Mouse (Mus musculus): ENCODE results near the gene Slc9a2. TPM values are rescaled to one million over a fixed set of nuclear protein-coding genes. Genes with fewer than 3 reads are reported as not detected.

The Slc9a2 gene
- polyA plus RNA-seq, 1 experiment from 2014 or later: 0.11 TPM

- no peak overlapping the region for H3K4me3 ChIP-seq (ENCODE audit: low read depth, low read length)
- H3K27me3 ChIP-seq (replicated peaks; ENCODE audit: insufficient read depth, low read length): no peaks in the 10 kb centered on the region
- 57% methylated on average over 2 of the region's 2 CpGs for WGBS
- no peaks in the 10 kb centered on the region for H3K4me1 ChIP-seq (ENCODE audit: insufficient read depth, low read depth, low read length)
- H3K9ac ChIP-seq (replicated peaks; ENCODE audit: low read depth): no peak overlapping the region
- H3K27ac ChIP-seq (ENCODE audit: low read length): no peak overlapping the region
- no peak for DNase-seq (ENCODE audit: low spot score)
- H3K9me3 ChIP-seq (ENCODE audit: low read length): no peaks in the 10 kb centered on the region
- H3K4me2 ChIP-seq (replicated peaks; ENCODE audit: low read depth, low read length): no peak overlapping the region
- no peak for ATAC-seq
- TF ChIP-seq EP300 (IDR thresholded peaks at IDR 0.05) (no peak), CTCF (IDR thresholded peaks at IDR 0.05) (no peak)
- no peaks in the 10 kb centered on the region for H3K36me3 ChIP-seq (ENCODE audit: insufficient read depth, low read length)
Observed at GRCm38 (mm10) chr1:40740739-40741138, 60.4 kb downstream of the Slc9a2 start.

GRCm38 (mm10) chr1:40746089-40746488, 65.7 kb downstream of the Slc9a2 start:
- no peaks in the 10 kb centered on the region for H3K36me3 ChIP-seq (ENCODE audit: insufficient read depth, low read length)
- no peaks in the 10 kb centered on the region for H3K27me3 ChIP-seq (replicated peaks; ENCODE audit: insufficient read depth, low read length)
- ATAC-seq (no peak), DNase-seq (ENCODE audit: low spot score) (no peak)
- 64% methylated on average over 5 of the region's 5 CpGs for WGBS
- no peaks in the 10 kb centered on the region for H3K9me3 ChIP-seq (ENCODE audit: low read length)
- H3K4me2 ChIP-seq (replicated peaks; ENCODE audit: low read depth, low read length): no peak overlapping the region
- H3K4me3 ChIP-seq (ENCODE audit: low read depth, low read length): no peak overlapping the region
- no peak overlapping the region for H3K9ac ChIP-seq (replicated peaks; ENCODE audit: low read depth)
- TF ChIP-seq EP300 (IDR thresholded peaks at IDR 0.05) (no peak), CTCF (IDR thresholded peaks at IDR 0.05) (no peak)
- H3K4me1 ChIP-seq (ENCODE audit: insufficient read depth, low read depth, low read length): no peaks in the 10 kb centered on the region
- no peak overlapping the region for H3K27ac ChIP-seq (ENCODE audit: low read length)

GRCm38 (mm10) chr1:40759751-40760445, 79.5 kb downstream of the Slc9a2 start:
- no peaks in the 10 kb centered on the region for H3K9me3 ChIP-seq (ENCODE audit: low read length)
- no peak for DNase-seq (ENCODE audit: low spot score)
- TF ChIP-seq EP300 (IDR thresholded peaks at IDR 0.05) (no peak), CTCF (IDR thresholded peaks at IDR 0.05) (no peak)
- no peak overlapping the region for H3K9ac ChIP-seq (replicated peaks; ENCODE audit: low read depth)
- H3K36me3 ChIP-seq (ENCODE audit: insufficient read depth, low read length): no peaks in the 10 kb centered on the region
- H3K27ac ChIP-seq (ENCODE audit: low read length): no peak overlapping the region
- 64% methylated on average over 6 of the region's 6 CpGs for WGBS
- no peak overlapping the region for H3K4me3 ChIP-seq (ENCODE audit: low read depth, low read length)
- H3K4me1 ChIP-seq (ENCODE audit: insufficient read depth, low read depth, low read length): no peaks in the 10 kb centered on the region
- H3K4me2 ChIP-seq (replicated peaks; ENCODE audit: low read depth, low read length): no peak overlapping the region
- no peak for ATAC-seq
- H3K27me3 ChIP-seq (replicated peaks; ENCODE audit: insufficient read depth, low read length): no peaks in the 10 kb centered on the region

GRCm38 (mm10) chr1:40764042-40764441, 83.7 kb downstream of the Slc9a2 start:
- DNase-seq (ENCODE audit: low spot score) (no peak), ATAC-seq (no peak)
- Histone ChIP-seq H3K9ac (replicated peaks; ENCODE audit: low read depth) (no peak overlapping the region), H3K4me1 (ENCODE audit: insufficient read depth, low read depth, low read length) (no peaks in the 10 kb centered on the region), H3K4me2 (replicated peaks; ENCODE audit: low read depth, low read length) (no peak overlapping the region), H3K4me3 (ENCODE audit: low read depth, low read length) (no peak overlapping the region), H3K9me3 (ENCODE audit: low read length) (no peaks in the 10 kb centered on the region), H3K27me3 (replicated peaks; ENCODE audit: insufficient read depth, low read length) (no peaks in the 10 kb centered on the region), H3K36me3 (ENCODE audit: insufficient read depth, low read length) (no peaks in the 10 kb centered on the region), H3K27ac (ENCODE audit: low read length) (no peak overlapping the region)
- WGBS: 88% methylated on average over 1 of the region's 1 CpGs
- TF ChIP-seq EP300 (IDR thresholded peaks at IDR 0.05) (no peak), CTCF (IDR thresholded peaks at IDR 0.05) (no peak)

- WGBS: 81% methylated on average over 15 of the region's 15 CpGs
- H3K4me1 ChIP-seq (ENCODE audit: insufficient read depth, low read depth, low read length): no peaks in the 10 kb centered on the region
- no peak overlapping the region for H3K9ac ChIP-seq (replicated peaks; ENCODE audit: low read depth)
- no peak for TF ChIP-seq EP300 (IDR thresholded peaks at IDR 0.05)
- TF ChIP-seq CTCF (IDR thresholded peaks at IDR 0.05): no peak
- DNase-seq (ENCODE audit: low spot score): no peak
- no peak for ATAC-seq
- no peak overlapping the region for H3K27ac ChIP-seq (ENCODE audit: low read length)
- no peak overlapping the region for H3K4me3 ChIP-seq (ENCODE audit: low read depth, low read length)
- H3K27me3 ChIP-seq (replicated peaks; ENCODE audit: insufficient read depth, low read length): no peaks in the 10 kb centered on the region
- no peaks in the 10 kb centered on the region for H3K9me3 ChIP-seq (ENCODE audit: low read length)
- no peak overlapping the region for H3K4me2 ChIP-seq (replicated peaks; ENCODE audit: low read depth, low read length)
- H3K36me3 ChIP-seq (ENCODE audit: insufficient read depth, low read length): no peaks in the 10 kb centered on the region
Observed at GRCm38 (mm10) chr1:40764701-40765275, 84.4 kb downstream of the Slc9a2 start.

GRCm38 (mm10) chr1:40765521-40765920, 85.1 kb downstream of the Slc9a2 start:
- DNase-seq (ENCODE audit: low spot score) (no peak), ATAC-seq (no peak)
- TF ChIP-seq EP300 (IDR thresholded peaks at IDR 0.05) (no peak), CTCF (IDR thresholded peaks at IDR 0.05) (no peak)
- Histone ChIP-seq H3K36me3 (ENCODE audit: insufficient read depth, low read length) (no peaks in the 10 kb centered on the region), H3K4me2 (replicated peaks; ENCODE audit: low read depth, low read length) (no peak overlapping the region), H3K4me3 (ENCODE audit: low read depth, low read length) (no peak overlapping the region), H3K9ac (replicated peaks; ENCODE audit: low read depth) (no peak overlapping the region), H3K27ac (ENCODE audit: low read length) (no peak overlapping the region), H3K4me1 (ENCODE audit: insufficient read depth, low read depth, low read length) (no peaks in the 10 kb centered on the region), H3K9me3 (ENCODE audit: low read length) (no peaks in the 10 kb centered on the region), H3K27me3 (replicated peaks; ENCODE audit: insufficient read depth, low read length) (no peaks in the 10 kb centered on the region)
- WGBS: 80% methylated on average over 12 of the region's 12 CpGs
